Mouse (Mus musculus) small intestine, adult 2 months (tissue): ENCODE data around the gene Sbk2.

Experiments
- CTCF ChIP-seq: fragments of 200-500 bp; IDR thresholded peaks from 2 replicates; pipeline ENCODE4 v1.5.1; 2012; ENCODE audit warnings: low read depth, mild to moderate bottlenecking, control low read depth, inconsistent platforms, low read length, moderate library complexity, mixed read lengths; ENCODE audit not compliant: insufficient replicate concordance, insufficient read length; ENCODE audit errors: extremely low read depth
- POLR2A ChIP-seq: fragments of 200-500 bp; IDR thresholded peaks from 2 replicates; pipeline ENCODE4 v1.6.1; 2012; ENCODE audit warnings: low read depth, mild to moderate bottlenecking, control low read depth, inconsistent platforms, low read length, moderate library complexity

DNA sequence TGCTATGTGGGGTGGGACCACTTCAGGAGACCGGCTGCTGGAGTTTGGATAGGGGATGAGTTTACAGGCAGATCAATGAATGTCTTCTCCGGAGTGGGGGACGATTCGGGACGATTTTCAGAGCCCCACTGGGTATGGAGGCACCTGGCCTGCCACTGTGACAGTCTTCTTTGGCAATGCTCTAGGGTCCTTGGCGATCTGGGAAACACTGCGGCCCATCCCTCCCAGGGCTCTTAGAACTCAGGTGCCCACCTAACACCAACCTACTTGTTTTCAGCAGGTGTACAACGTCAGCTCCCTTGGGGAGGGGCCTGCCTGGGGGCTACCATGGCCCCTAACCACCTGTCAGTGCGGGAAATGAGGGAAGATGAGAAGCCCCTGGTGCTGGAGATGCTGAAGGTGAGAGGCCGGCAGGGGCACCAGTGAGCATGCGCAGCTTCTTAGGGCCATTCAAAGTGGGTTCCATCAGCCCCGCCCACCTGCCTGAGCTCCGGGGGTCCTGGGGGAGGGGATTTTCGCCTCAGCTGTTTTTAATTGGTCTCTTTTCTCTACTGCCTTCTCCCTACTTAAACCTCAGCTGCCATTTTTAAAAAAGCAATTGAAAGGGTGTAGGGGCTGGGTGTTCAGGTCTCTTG is 41.2 kb downstream of the Sbk2 start:
- TF ChIP-seq CTCF (no peak), POLR2A (no peak)
